Mouse (Mus musculus): ENCODE measurements around the gene Bnip2. TPM values are rescaled to one million over a fixed set of nuclear protein-coding genes. Genes with fewer than 3 reads are reported as not detected.
"Not testable (repeated sequence)": the region's sequence is repeated elsewhere in the genome, so short reads cannot be mapped to it uniquely, and the experiment has no call there.

Gene Bnip2
- total and polyA plus RNA-seq, 2 experiments = 12.8 to 74.3 TPM

DNA sequence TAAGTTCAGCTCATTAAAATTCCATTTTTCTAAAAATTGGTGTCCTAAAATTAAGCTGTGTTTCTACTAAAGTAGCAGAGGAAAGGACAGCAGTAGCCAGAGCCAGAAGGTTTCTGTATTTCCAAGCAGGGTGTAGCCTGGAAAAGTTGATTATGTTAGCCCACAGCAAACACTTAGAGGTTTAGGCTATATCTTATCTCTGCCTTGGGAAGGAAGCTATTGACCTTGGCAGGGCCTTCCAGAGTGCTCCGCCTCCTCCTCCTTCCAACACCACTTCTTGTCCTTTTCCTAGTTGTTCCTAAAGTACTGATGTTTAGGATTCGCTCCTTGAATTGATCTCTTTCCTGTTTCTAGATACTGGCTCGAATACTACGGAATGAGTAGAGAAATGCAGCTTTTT lies 32.8 kb downstream of the Bnip2 start:
- H3K4me1 ChIP-seq (ENCODE audit: control insufficient read depth, insufficient read depth, low read length) = no peaks in the 10 kb centered on the region; the same call in 1 of the 2 replicates
- no peak for DNase-seq (ENCODE audit: extremely low read depth, low read depth, low spot score)
- H3K79me2 ChIP-seq (ENCODE audit: control insufficient read depth, insufficient read depth, low read length) = no peaks in the 10 kb centered on the region; the same call in 1 of the 2 replicates
- no peak overlapping the region for H3K9ac ChIP-seq (ENCODE audit: low read depth, low read length)
- TF ChIP-seq CTCF (IDR thresholded peaks at IDR 0.05; ENCODE audit: low read depth, low read length) (no peak), POLR2A (IDR thresholded peaks at IDR 0.05; ENCODE audit: extremely low read depth, insufficient read depth, low read length) (no peak)
- peaks cover 27% of the 10 kb centered on the region for H3K36me3 ChIP-seq (ENCODE audit: control insufficient read depth, insufficient read depth, low read length)
- H3K27ac ChIP-seq (replicated peaks; ENCODE audit: insufficient read depth, low read depth, low read length) = no peak overlapping the region
- H3K27me3 ChIP-seq (ENCODE audit: control insufficient read depth, insufficient read depth, low read length) = no peaks in the 10 kb centered on the region
- no peak overlapping the region for H3K4me3 ChIP-seq (ENCODE audit: insufficient read depth, low read depth, low read length)
- 88% methylated on average over 4 of the region's 4 CpGs for WGBS

DNA sequence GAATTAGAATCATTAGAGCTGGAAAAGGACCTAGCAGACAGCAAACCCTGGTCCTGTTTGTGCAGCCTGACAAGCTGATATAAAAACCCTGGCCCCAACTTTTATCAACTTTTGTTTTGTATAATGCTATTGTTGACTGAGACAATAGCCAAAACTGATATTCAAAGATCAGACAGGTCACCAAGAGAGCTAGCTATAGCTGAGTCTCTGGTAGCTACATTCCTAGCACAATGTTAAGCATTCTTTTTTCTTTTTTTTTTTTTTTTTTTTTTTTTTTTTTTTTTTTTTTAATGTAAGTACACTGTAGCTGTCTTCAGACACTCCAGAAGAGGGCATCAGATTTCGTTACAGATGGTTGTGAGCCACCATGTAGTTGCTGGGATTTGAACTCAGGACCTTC lies 34.3 kb downstream of the Bnip2 start:
- not testable (repeated sequence) for H3K27ac ChIP-seq (replicated peaks; ENCODE audit: insufficient read depth, low read depth, low read length); H3K4me1 ChIP-seq (ENCODE audit: control insufficient read depth, insufficient read depth, low read length); H3K4me3 ChIP-seq (ENCODE audit: insufficient read depth, low read depth, low read length); H3K9ac ChIP-seq (ENCODE audit: low read depth, low read length); H3K27me3 ChIP-seq (ENCODE audit: control insufficient read depth, insufficient read depth, low read length); H3K79me2 ChIP-seq (ENCODE audit: control insufficient read depth, insufficient read depth, low read length); DNase-seq (ENCODE audit: extremely low read depth, low read depth, low spot score)
- H3K36me3 ChIP-seq (ENCODE audit: control insufficient read depth, insufficient read depth, low read length) = peaks cover 23% of the 10 kb centered on the region
- 87% methylated on average over 1 of the region's 1 CpGs for WGBS

- TF ChIP-seq CTCF (IDR thresholded peaks at IDR 0.05; ENCODE audit: low read depth, low read length) (no peak), POLR2A (IDR thresholded peaks at IDR 0.05; ENCODE audit: extremely low read depth, insufficient read depth, low read length) (no peak)
These were observed 35.4 kb downstream of the Bnip2 start for GRCm38 (mm10) chr9:70024648-70025047.

GRCm38 (mm10) chr9:70025365-70026012 lies 36.2 kb downstream of the Bnip2 start:
- no peaks in the 10 kb centered on the region for H3K79me2 ChIP-seq (ENCODE audit: control insufficient read depth, insufficient read depth, low read length)
- DNase-seq (ENCODE audit: extremely low read depth, low read depth, low spot score) = no peak
- H3K9ac ChIP-seq (ENCODE audit: low read depth, low read length) = no peak overlapping the region
- peaks cover 12% of the 10 kb centered on the region for H3K36me3 ChIP-seq (ENCODE audit: control insufficient read depth, insufficient read depth, low read length)
- H3K27ac ChIP-seq (replicated peaks; ENCODE audit: insufficient read depth, low read depth, low read length) = no peak overlapping the region
- no peaks in the 10 kb centered on the region; the same call in 1 of the 2 replicates for H3K4me1 ChIP-seq (ENCODE audit: control insufficient read depth, insufficient read depth, low read length)
- no peaks in the 10 kb centered on the region for H3K27me3 ChIP-seq (ENCODE audit: control insufficient read depth, insufficient read depth, low read length)
- H3K4me3 ChIP-seq (ENCODE audit: insufficient read depth, low read depth, low read length) = no peak overlapping the region
- TF ChIP-seq POLR2A (IDR thresholded peaks at IDR 0.05; ENCODE audit: extremely low read depth, insufficient read depth, low read length) = no peak
- TF ChIP-seq CTCF (IDR thresholded peaks at IDR 0.05; ENCODE audit: low read depth, low read length) = no peak
- WGBS = 85% methylated on average over 2 of the region's 2 CpGs

More at GRCm38 (mm10) chr9:70024648-70025047, 35.4 kb downstream of the Bnip2 start:
- H3K79me2 ChIP-seq (ENCODE audit: control insufficient read depth, insufficient read depth, low read length) = no peaks in the 10 kb centered on the region
- no peaks in the 10 kb centered on the region for H3K27me3 ChIP-seq (ENCODE audit: control insufficient read depth, insufficient read depth, low read length)
- H3K27ac ChIP-seq (replicated peaks; ENCODE audit: insufficient read depth, low read depth, low read length) = no peak overlapping the region
- no peaks in the 10 kb centered on the region; the same call in 1 of the 2 replicates for H3K4me1 ChIP-seq (ENCODE audit: control insufficient read depth, insufficient read depth, low read length)
- DNase-seq (ENCODE audit: extremely low read depth, low read depth, low spot score) = no peak
- H3K4me3 ChIP-seq (ENCODE audit: insufficient read depth, low read depth, low read length) = no peak overlapping the region
- H3K36me3 ChIP-seq (ENCODE audit: control insufficient read depth, insufficient read depth, low read length) = peaks cover 17% of the 10 kb centered on the region
- H3K9ac ChIP-seq (ENCODE audit: low read depth, low read length) = no peak overlapping the region

DNA sequence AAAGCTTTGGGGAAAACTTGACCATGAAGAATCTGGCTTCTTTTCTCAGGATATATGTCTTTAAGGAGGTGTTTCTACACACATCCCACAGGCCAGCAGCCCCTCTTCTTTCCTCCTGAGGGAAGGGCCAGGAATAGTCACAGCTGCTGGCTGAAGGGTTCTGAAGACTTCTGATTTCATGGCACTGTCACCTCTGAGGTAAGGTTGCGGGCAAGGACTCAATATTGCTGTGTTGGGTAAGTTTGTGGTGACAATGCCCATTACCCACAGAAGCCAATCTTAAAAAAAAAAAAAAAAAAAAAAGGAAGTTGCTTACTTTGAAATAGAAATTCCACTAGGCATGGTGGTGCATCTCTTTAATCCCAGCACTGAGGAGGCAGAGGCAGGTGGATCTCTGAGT lies 42.9 kb downstream of the Bnip2 start:
- Histone ChIP-seq H3K9ac (ENCODE audit: low read depth, low read length) (no peak overlapping the region), H3K27me3 (ENCODE audit: control insufficient read depth, insufficient read depth, low read length) (no peaks in the 10 kb centered on the region), H3K79me2 (ENCODE audit: control insufficient read depth, insufficient read depth, low read length) (no peaks in the 10 kb centered on the region), H3K36me3 (ENCODE audit: control insufficient read depth, insufficient read depth, low read length) (no peaks in the 10 kb centered on the region), H3K4me1 (ENCODE audit: control insufficient read depth, insufficient read depth, low read length) (no peaks in the 10 kb centered on the region), H3K27ac (replicated peaks; ENCODE audit: insufficient read depth, low read depth, low read length) (no peak overlapping the region), H3K4me3 (ENCODE audit: insufficient read depth, low read depth, low read length) (no peak overlapping the region)
- no peak for DNase-seq (ENCODE audit: extremely low read depth, low read depth, low spot score)
- 100% methylated on average over 1 of the region's 1 CpGs for WGBS
- no peak for TF ChIP-seq POLR2A (IDR thresholded peaks at IDR 0.05; ENCODE audit: extremely low read depth, insufficient read depth, low read length)
- TF ChIP-seq CTCF (IDR thresholded peaks at IDR 0.05; ENCODE audit: low read depth, low read length) = no peak

GRCm38 (mm10) chr9:70033056-70033455 lies 43.8 kb downstream of the Bnip2 start:
- WGBS = 50% methylated on average over 9 of the region's 9 CpGs
- Histone ChIP-seq H3K27ac (replicated peaks; ENCODE audit: insufficient read depth, low read depth, low read length) (no peak overlapping the region), H3K79me2 (ENCODE audit: control insufficient read depth, insufficient read depth, low read length) (no peaks in the 10 kb centered on the region), H3K4me3 (ENCODE audit: insufficient read depth, low read depth, low read length) (no peak overlapping the region), H3K9ac (ENCODE audit: low read depth, low read length) (no peak overlapping the region), H3K4me1 (ENCODE audit: control insufficient read depth, insufficient read depth, low read length) (no peaks in the 10 kb centered on the region), H3K36me3 (ENCODE audit: control insufficient read depth, insufficient read depth, low read length) (no peaks in the 10 kb centered on the region), H3K27me3 (ENCODE audit: control insufficient read depth, insufficient read depth, low read length) (no peaks in the 10 kb centered on the region)
- TF ChIP-seq CTCF (IDR thresholded peaks at IDR 0.05; ENCODE audit: low read depth, low read length) (no peak), POLR2A (IDR thresholded peaks at IDR 0.05; ENCODE audit: extremely low read depth, insufficient read depth, low read length) (no peak)
- no peak for DNase-seq (ENCODE audit: extremely low read depth, low read depth, low spot score)
